Mouse (Mus musculus) liver, postnatal 0 days (tissue): ENCODE results near the gene Rnf6.

Experiments
- CTCF ChIP-seq: sonication (generic); IDR thresholded peaks from 2 replicates; pipeline ENCODE4 v1.5.1; 2016; ENCODE audit warnings: antibody characterized with exemption, low read depth
- EP300 ChIP-seq: IDR thresholded peaks from 2 replicates; pipeline ENCODE4 v1.6.1; 2016; ENCODE audit warnings: antibody characterized with exemption, low read depth, mild to moderate bottlenecking

DNA sequence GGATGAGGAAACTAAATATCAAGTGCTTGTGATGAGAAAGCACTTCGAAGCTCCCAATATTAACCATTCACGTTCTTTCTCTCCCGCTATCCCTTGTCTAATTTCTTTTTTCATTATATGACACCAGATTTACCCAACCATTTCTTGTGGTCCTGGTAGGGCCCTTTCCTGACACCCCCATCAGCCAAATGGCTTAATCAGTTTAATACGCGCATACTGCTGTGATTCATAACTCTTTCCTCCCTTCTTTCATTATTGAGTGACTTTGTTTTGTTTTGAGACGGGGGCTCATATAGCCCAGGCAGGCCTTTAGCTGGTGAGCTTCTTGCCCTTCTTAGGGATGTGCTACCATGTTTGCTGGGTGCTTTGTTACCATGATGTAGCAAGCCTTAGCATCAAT lies 367 bp upstream of the Rnf6 start:
- TF ChIP-seq CTCF = no peak
- TF ChIP-seq EP300 = no peak
